Comparison of ENCODE assay signal across 18 mouse cellular contexts in genomic region chr2:36215203-36215739, GRCm38 (mm10).
"Had no signal": no experiment of that assay in that cellular context is flagged by ENCODE, and none has a peak within 500 bp of the region (broad histone marks: within the 10 kb centered on the region; RNA-seq: fewer than 3 reads in every experiment).

No protein-coding gene starts in this region.

- H3K4me3 ChIP-seq: heart, adult 2 months; heart, embryonic 13.5 days; heart, embryonic 15.5 days; hindbrain, embryonic 13.5 days; hindbrain, embryonic 15.5 days; limb, embryonic 13.5 days; limb, embryonic 15.5 days had no signal

- ATAC-seq: intestine, embryonic 16.5 days had no signal

- H3K9me3 ChIP-seq: heart, embryonic 13.5 days; heart, embryonic 15.5 days; hindbrain, embryonic 13.5 days; hindbrain, embryonic 15.5 days; limb, embryonic 13.5 days; limb, embryonic 15.5 days had no signal

- H3K4me2 ChIP-seq: heart, embryonic 11.5 days; heart, embryonic 13.5 days; heart, embryonic 15.5 days; hindbrain, embryonic 13.5 days; hindbrain, embryonic 15.5 days; limb, embryonic 13.5 days; limb, embryonic 15.5 days had no signal

- H3K9ac ChIP-seq: heart, embryonic 13.5 days; heart, embryonic 15.5 days; hindbrain, embryonic 15.5 days; limb, embryonic 13.5 days; limb, embryonic 15.5 days had no signal

- DNase-seq: gastrocnemius, postnatal 14 days; gastrocnemius, postnatal 36 days; heart, adult 2 months; heart, postnatal 36 days; kidney, adult 18-20 months; kidney, adult 8-10 months; layer of hippocampus, adult 9-11 months; layer of hippocampus, postnatal 36 days; left cerebral cortex, postnatal 4 days had no signal

- H3K36me3 ChIP-seq: heart, embryonic 13.5 days; heart, embryonic 15.5 days; hindbrain, embryonic 13.5 days; hindbrain, embryonic 15.5 days; limb, embryonic 13.5 days; limb, embryonic 15.5 days had no signal

- H3K27ac ChIP-seq: heart, adult 2 months; hindbrain, embryonic 13.5 days; hindbrain, embryonic 15.5 days; hindbrain, postnatal 0 days; limb, embryonic 13.5 days; limb, embryonic 15.5 days had no signal
